Mouse (Mus musculus) lung, postnatal 0 days (tissue): ENCODE measurements at regions not wholly inside any gene's neighbourhood (a gene's known extent, or its start where the extent isn't known, plus 50 kb on each side); places are given as distances from the start of the nearest gene placed in this dataset.

Experiments
- ATAC-seq: fragments of 200-750 bp; cut with Nextera tagmentation; 2 replicates; pipeline ENCODE4 v1.8.0; 2017; ENCODE audit warnings: moderate library complexity
- DNase-seq: peaks from one replicate; pipeline ENCODE4 v3.0.0-alpha.2; 2016; ENCODE audit warnings: low spot score
- H3K27ac ChIP-seq: fragments of 300-500 bp; sonication (generic); 2 replicates; pipeline ENCODE4 v1.5.1; 2014; ENCODE audit warnings: antibody characterized with exemption, mild to moderate bottlenecking, low read length, mixed read lengths
- H3K27me3 ChIP-seq: fragments of 300-500 bp; sonication (generic); replicated peaks from 2 replicates; pipeline ENCODE4 v1.6.1; 2014; ENCODE audit warnings: low read length, mixed read lengths; ENCODE audit not compliant: insufficient read depth
- H3K36me3 ChIP-seq: fragments of 300-500 bp; sonication (generic); 2 replicates; pipeline ENCODE4 v1.6.1; 2014; ENCODE audit warnings: low read length, mixed read lengths; ENCODE audit not compliant: insufficient read depth
- H3K4me1 ChIP-seq: fragments of 300-500 bp; sonication (generic); 2 replicates; pipeline ENCODE4 v1.6.1; 2014; ENCODE audit warnings: antibody characterized with exemption, low read depth, low read length, mixed read lengths; ENCODE audit not compliant: insufficient read depth
- H3K4me2 ChIP-seq: fragments of 300-500 bp; sonication (generic); replicated peaks from 2 replicates; pipeline ENCODE4 v1.6.1; 2014; ENCODE audit warnings: low read depth, mild to moderate bottlenecking, low read length, moderate library complexity, mixed read lengths
- H3K4me3 ChIP-seq: fragments of 300-500 bp; sonication (generic); 2 replicates; pipeline ENCODE4 v1.5.1; 2014; ENCODE audit warnings: low read depth, low read length
- H3K9ac ChIP-seq: fragments of 300-500 bp; sonication (generic); replicated peaks from 2 replicates; pipeline ENCODE4 v1.6.1; 2014; ENCODE audit warnings: low read depth, mild to moderate bottlenecking
- H3K9me3 ChIP-seq: fragments of 300-500 bp; sonication (generic); 2 replicates; pipeline ENCODE4 v1.6.1; 2016; ENCODE audit warnings: low read length, mixed read lengths
- CTCF ChIP-seq: IDR thresholded peaks from 2 replicates; pipeline ENCODE4 v1.5.1; 2016; ENCODE audit warnings: antibody characterized with exemption, mild to moderate bottlenecking
- EP300 ChIP-seq: IDR thresholded peaks from 2 replicates; pipeline ENCODE4 v1.6.1; 2016; ENCODE audit warnings: antibody characterized with exemption, mild to moderate bottlenecking, control low read depth
- WGBS: fragments of 180-500 bp; shearing (Covaris S2); extraction: QIAGEN DNeasy Blood & Tissue Kit; methylation state at CpG from one replicate; pipeline ENCODE4 v1.1.7; 2014; 5-methylcytosine and 5-hydroxymethylcytosine counted together

DNA sequence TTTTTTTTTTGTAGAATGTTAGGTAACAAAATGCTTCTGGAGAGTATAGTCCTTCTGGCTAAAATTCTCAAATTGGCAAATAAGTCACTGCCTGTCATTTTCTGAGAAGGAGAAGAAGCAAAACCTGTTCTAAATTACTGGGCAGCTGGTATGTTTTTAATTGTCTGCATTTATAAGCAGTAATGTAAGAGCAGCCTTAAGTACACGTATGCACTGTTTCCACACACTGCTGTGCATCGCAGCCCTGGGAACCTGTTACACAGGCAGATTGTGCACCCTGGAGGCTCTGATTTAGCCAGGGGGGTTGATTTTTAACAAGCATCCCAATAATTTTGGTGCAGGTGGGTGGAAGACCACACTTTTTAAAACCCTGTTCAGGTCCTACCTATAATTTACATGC lies 236.2 kb downstream of the Hace1 start:
- Histone ChIP-seq H3K9me3 (no peaks in the 10 kb centered on the region), H3K4me3 (no peak overlapping the region), H3K4me1 (no peaks in the 10 kb centered on the region), H3K27me3 (no peaks in the 10 kb centered on the region), H3K27ac (no peak overlapping the region), H3K36me3 (no peaks in the 10 kb centered on the region), H3K4me2 (no peak overlapping the region), H3K9ac (no peak overlapping the region)
- WGBS = 68% methylated on average over 2 of the region's 2 CpGs
- TF ChIP-seq EP300 = no peak
- no peak for TF ChIP-seq CTCF
- DNase-seq = no peak
- ATAC-seq = no peak

- ATAC-seq (no peak), DNase-seq (no peak)
- no peak overlapping the region for H3K9ac ChIP-seq
- H3K9me3 ChIP-seq = no peaks in the 10 kb centered on the region
- no peak overlapping the region for H3K27ac ChIP-seq
- 81% methylated on average over 4 of the region's 4 CpGs for WGBS
- H3K4me3 ChIP-seq = no peak overlapping the region
- H3K4me1 ChIP-seq = no peaks in the 10 kb centered on the region
- no peaks in the 10 kb centered on the region for H3K27me3 ChIP-seq
- H3K36me3 ChIP-seq = no peaks in the 10 kb centered on the region
- no peak for TF ChIP-seq CTCF
- no peak for TF ChIP-seq EP300
- H3K4me2 ChIP-seq = no peak overlapping the region
These were observed 239.1 kb downstream of the Hace1 start for GRCm38 (mm10) chr10:45816679-45817078.

DNA sequence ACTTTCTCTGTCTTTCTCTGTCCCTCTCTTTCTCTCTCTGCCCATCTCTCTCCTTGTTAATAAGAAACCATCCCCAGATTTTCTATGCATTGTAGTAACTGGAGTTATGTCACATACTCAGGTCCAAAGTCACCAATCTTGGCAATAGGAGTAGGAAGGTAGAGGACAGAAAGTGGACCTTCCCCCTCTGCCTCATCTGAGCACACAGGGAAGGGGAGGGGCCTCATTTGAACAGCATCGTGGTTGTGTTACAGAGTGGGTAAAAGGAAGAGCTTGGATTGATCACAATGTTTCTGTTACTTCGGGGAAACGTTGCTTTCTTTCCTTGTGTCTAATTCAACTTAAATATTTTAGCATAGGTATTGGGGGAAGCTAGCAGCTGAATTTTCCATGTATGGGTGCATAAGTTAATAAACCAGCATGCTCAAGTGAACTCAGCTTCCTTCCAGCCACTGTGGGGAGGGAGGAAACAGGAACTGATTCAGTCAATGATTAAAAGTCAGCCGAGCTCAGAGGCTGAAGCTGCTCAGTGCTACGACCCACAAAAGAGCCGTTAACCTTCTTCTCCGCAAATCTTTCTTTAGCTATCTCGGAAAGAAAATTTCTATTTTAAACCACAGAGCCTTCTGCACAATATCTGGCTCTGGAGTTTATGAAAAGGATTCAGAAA lies 243.5 kb downstream of the Hace1 start:
- no peak for ATAC-seq
- no peaks in the 10 kb centered on the region for H3K4me1 ChIP-seq
- no peak overlapping the region for H3K9ac ChIP-seq
- TF ChIP-seq CTCF = no peak
- no peak for TF ChIP-seq EP300
- H3K27me3 ChIP-seq = no peaks in the 10 kb centered on the region
- no peak for DNase-seq
- H3K9me3 ChIP-seq = no peaks in the 10 kb centered on the region
- H3K4me2 ChIP-seq = no peak overlapping the region
- WGBS = 19% methylated on average over 8 of the region's 8 CpGs
- H3K4me3 ChIP-seq = no peak overlapping the region
- no peak overlapping the region for H3K27ac ChIP-seq
- no peaks in the 10 kb centered on the region for H3K36me3 ChIP-seq

GRCm38 (mm10) chr10:45822251-45822650 lies 244.6 kb downstream of the Hace1 start:
- H3K4me2 ChIP-seq = no peak overlapping the region
- H3K4me3 ChIP-seq = no peak overlapping the region
- no peak for TF ChIP-seq EP300
- TF ChIP-seq CTCF = no peak
- H3K36me3 ChIP-seq = no peaks in the 10 kb centered on the region
- 73% methylated on average over 1 of the region's 1 CpGs for WGBS
- H3K27me3 ChIP-seq = no peaks in the 10 kb centered on the region
- H3K9me3 ChIP-seq = no peaks in the 10 kb centered on the region
- no peaks in the 10 kb centered on the region for H3K4me1 ChIP-seq
- H3K27ac ChIP-seq = no peak overlapping the region
- no peak overlapping the region for H3K9ac ChIP-seq
- ATAC-seq (no peak), DNase-seq (no peak)

DNA sequence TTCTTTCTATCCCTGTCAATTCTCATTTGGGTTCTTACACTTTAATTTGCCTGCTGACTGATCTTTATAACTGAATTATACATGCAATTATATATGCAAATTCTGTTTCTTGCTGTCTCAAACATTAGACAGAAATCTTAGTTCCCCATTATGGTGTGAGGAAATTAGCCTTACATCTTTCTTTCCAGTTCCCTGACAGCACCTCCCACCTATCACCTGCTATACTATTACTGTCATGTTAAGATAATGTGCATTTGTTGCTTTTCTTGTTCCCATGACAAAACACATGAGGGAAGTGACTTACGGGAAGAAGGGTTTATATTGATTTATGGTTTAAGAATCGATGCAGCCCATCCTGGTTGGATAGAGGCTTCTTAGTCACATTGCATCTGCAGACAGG lies 246.0 kb downstream of the Hace1 start:
- 71% methylated on average over 2 of the region's 2 CpGs for WGBS
- TF ChIP-seq CTCF (no peak), EP300 (no peak)
- no peaks in the 10 kb centered on the region for H3K4me1 ChIP-seq
- no peaks in the 10 kb centered on the region for H3K9me3 ChIP-seq
- H3K4me2 ChIP-seq = no peak overlapping the region
- no peak for ATAC-seq
- H3K9ac ChIP-seq = no peak overlapping the region
- no peak for DNase-seq
- no peaks in the 10 kb centered on the region for H3K36me3 ChIP-seq
- H3K4me3 ChIP-seq = no peak overlapping the region
- no peak overlapping the region for H3K27ac ChIP-seq
- no peaks in the 10 kb centered on the region for H3K27me3 ChIP-seq

DNA sequence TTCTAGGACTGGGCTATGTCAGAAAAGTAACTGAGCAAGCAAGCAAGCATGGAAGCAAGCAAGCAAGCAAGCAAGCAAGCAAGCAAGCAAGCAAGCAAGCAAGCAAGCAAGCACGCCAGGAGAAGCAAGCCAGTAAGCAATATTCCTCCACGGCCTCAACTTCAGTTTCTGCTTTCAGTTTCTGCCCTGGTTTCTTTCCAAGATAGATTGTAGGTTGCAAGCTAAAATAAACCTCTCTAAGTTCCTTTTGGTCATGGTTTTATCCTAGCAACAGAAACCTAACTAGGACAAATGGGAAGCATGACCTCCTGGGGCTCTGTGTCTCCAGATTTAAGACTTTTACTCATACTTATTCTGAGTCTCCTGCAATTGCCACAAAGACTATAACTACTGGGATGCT lies 271.0 kb downstream of the Hace1 start:
- no peak for ATAC-seq
- 87% methylated on average over 2 of the region's 2 CpGs for WGBS
- no peak overlapping the region for H3K4me3 ChIP-seq
- H3K9me3 ChIP-seq = no peaks in the 10 kb centered on the region
- H3K27me3 ChIP-seq = no peaks in the 10 kb centered on the region
- DNase-seq = no peak
- no peak overlapping the region for H3K9ac ChIP-seq
- TF ChIP-seq CTCF = no peak
- TF ChIP-seq EP300 = no peak
- H3K27ac ChIP-seq = no peak overlapping the region
- H3K4me1 ChIP-seq = no peaks in the 10 kb centered on the region
- H3K36me3 ChIP-seq = no peaks in the 10 kb centered on the region
- no peak overlapping the region for H3K4me2 ChIP-seq

- 81% methylated on average over 1 of the region's 1 CpGs for WGBS
- H3K4me3 ChIP-seq = no peak overlapping the region
- H3K36me3 ChIP-seq = no peaks in the 10 kb centered on the region
- H3K9ac ChIP-seq = no peak overlapping the region
- H3K4me1 ChIP-seq = no peaks in the 10 kb centered on the region
- H3K27me3 ChIP-seq = no peaks in the 10 kb centered on the region
- no peak for ATAC-seq
- DNase-seq = no peak
- no peak for TF ChIP-seq EP300
- H3K9me3 ChIP-seq = no peaks in the 10 kb centered on the region
- H3K4me2 ChIP-seq = no peak overlapping the region
- no peak overlapping the region for H3K27ac ChIP-seq
These were observed 272.2 kb downstream of the Hace1 start for GRCm38 (mm10) chr10:45849841-45850240.
